Mouse (Mus musculus): Measurements from ENCODE around the gene 2610528J11Rik. TPM values are rescaled to one million over a fixed set of nuclear protein-coding genes. Genes with fewer than 3 reads are reported as not detected.
"Not testable (repeated sequence)": the region's sequence is repeated elsewhere in the genome, so short reads cannot be mapped to it uniquely, and the experiment has no call there.

Gene 2610528J11Rik
- polyA plus RNA-seq, 1 experiment, result not detected

- Histone ChIP-seq H3K36me3 (ENCODE audit: control insufficient read depth, insufficient read depth) (no peaks in the 10 kb centered on the region), H3K4me3 (ENCODE audit: insufficient read depth, poor library complexity, severe bottlenecking) (no peak overlapping the region), H3ac (ENCODE audit: control insufficient read depth, insufficient read length, low read depth) (no peak overlapping the region), H3K79me3 (ENCODE audit: low read depth) (no peaks in the 10 kb centered on the region), H3K27me3 (ENCODE audit: control insufficient read depth, insufficient read depth, insufficient read length) (peaks cover 48% of the 10 kb centered on the region), H3K79me2 (ENCODE audit: control insufficient read depth, insufficient read depth) (no peaks in the 10 kb centered on the region)
- TF ChIP-seq USF1 (IDR thresholded peaks at IDR 0.05; ENCODE audit: low read depth), result no peak
- TF ChIP-seq MAX (IDR thresholded peaks at IDR 0.05), result no peak
- no peak for TF ChIP-seq MYOD1 (IDR thresholded peaks at IDR 0.05; ENCODE audit: control insufficient read depth, insufficient read length, low read depth)
- TF ChIP-seq FOSL1 (IDR thresholded peaks at IDR 0.05; ENCODE audit: insufficient read depth, low read length, poor library complexity, severe bottlenecking), result no peak
- no peak for TF ChIP-seq CEBPB (IDR thresholded peaks at IDR 0.05; ENCODE audit: low read depth)
- TF ChIP-seq MYOG (IDR thresholded peaks at IDR 0.05; ENCODE audit: control insufficient read depth, extremely low read depth, insufficient read length), result no peak
- TF ChIP-seq CTCF (IDR thresholded peaks at IDR 0.05; ENCODE audit: control insufficient read depth, insufficient read depth, insufficient read length), result no peak
These were observed 16.3 kb downstream of the 2610528J11Rik start for GRCm38 (mm10) chr4:118543158-118543530.

- Histone ChIP-seq H3K79me3 (ENCODE audit: low read depth) (no peaks in the 10 kb centered on the region), H3K36me3 (ENCODE audit: control insufficient read depth, insufficient read depth) (no peaks in the 10 kb centered on the region), H3K27me3 (ENCODE audit: control insufficient read depth, insufficient read depth, insufficient read length) (peaks cover 43% of the 10 kb centered on the region), H3K4me3 (ENCODE audit: insufficient read depth, poor library complexity, severe bottlenecking) (no peak within 1 kb of the TSS), H3ac (ENCODE audit: control insufficient read depth, insufficient read length, low read depth) (no peak within 1 kb of the TSS), H3K79me2 (ENCODE audit: control insufficient read depth, insufficient read depth) (no peaks in the 10 kb centered on the region)
- TF ChIP-seq MYOG (IDR thresholded peaks at IDR 0.05; ENCODE audit: control insufficient read depth, extremely low read depth, insufficient read length) (no peak), CTCF (IDR thresholded peaks at IDR 0.05; ENCODE audit: control insufficient read depth, insufficient read depth, insufficient read length) (no peak), CEBPB (IDR thresholded peaks at IDR 0.05; ENCODE audit: low read depth) (no peak)
These were observed 16.9 kb downstream of the 2610528J11Rik start, which contains the start of gene Tmem125 for GRCm38 (mm10) chr4:118543592-118544260. Gene Tmem125 (minus strand): TSS chr4:118544044.

DNA sequence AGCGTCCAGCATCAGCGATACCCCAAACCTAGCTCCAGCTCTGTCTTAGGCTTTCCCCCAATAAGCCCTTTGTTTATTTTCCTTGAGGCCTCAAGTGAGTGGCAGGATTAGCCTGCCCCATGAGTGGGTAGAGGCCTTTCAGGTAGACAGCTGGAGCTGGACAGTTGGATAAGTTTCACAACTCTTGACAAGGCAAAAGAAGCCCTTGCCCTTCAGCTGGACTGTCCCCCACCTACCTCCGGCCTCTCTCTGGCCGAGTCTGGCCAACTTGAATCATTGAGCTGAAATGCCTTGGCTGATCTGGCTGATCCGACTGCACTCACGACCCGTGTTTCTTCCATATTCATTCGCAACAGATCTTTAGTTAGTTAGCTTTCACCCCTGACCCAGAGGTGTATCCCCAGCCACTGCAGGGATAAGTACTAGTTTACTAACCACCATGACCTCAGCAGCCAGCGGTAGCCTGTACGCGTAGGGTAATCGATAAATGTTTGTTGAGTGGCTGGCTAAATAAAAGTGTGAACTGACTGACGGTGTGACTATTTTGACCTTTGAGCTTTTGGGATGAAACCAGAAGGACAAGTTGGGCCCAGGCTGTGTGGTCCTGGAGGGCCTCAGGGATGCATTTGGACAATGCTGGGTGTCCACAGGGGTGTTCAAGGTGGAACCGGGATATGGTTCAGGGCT, 17.8 kb downstream of the 2610528J11Rik start:
- H3K27me3 ChIP-seq (ENCODE audit: control insufficient read depth, insufficient read depth, insufficient read length), result peaks cover 40% of the 10 kb centered on the region
- no peak overlapping the region for H3ac ChIP-seq (ENCODE audit: control insufficient read depth, insufficient read length, low read depth)
- no peaks in the 10 kb centered on the region for H3K79me3 ChIP-seq (ENCODE audit: low read depth)
- H3K79me2 ChIP-seq (ENCODE audit: control insufficient read depth, insufficient read depth), result no peaks in the 10 kb centered on the region
- H3K4me3 ChIP-seq (ENCODE audit: insufficient read depth, poor library complexity, severe bottlenecking), result no peak overlapping the region
- H3K36me3 ChIP-seq (ENCODE audit: control insufficient read depth, insufficient read depth), result no peaks in the 10 kb centered on the region
- no peak for TF ChIP-seq USF1 (IDR thresholded peaks at IDR 0.05; ENCODE audit: low read depth)
- no peak for TF ChIP-seq CEBPB (IDR thresholded peaks at IDR 0.05; ENCODE audit: low read depth)
- no peak for TF ChIP-seq MYOD1 (IDR thresholded peaks at IDR 0.05; ENCODE audit: control insufficient read depth, insufficient read length, low read depth)
- no peak for TF ChIP-seq MAX (IDR thresholded peaks at IDR 0.05)
- no peak for TF ChIP-seq FOSL1 (IDR thresholded peaks at IDR 0.05; ENCODE audit: insufficient read depth, low read length, poor library complexity, severe bottlenecking)
- TF ChIP-seq CTCF (IDR thresholded peaks at IDR 0.05; ENCODE audit: control insufficient read depth, insufficient read depth, insufficient read length), result no peak
- TF ChIP-seq MYOG (IDR thresholded peaks at IDR 0.05; ENCODE audit: control insufficient read depth, extremely low read depth, insufficient read length), result no peak

DNA sequence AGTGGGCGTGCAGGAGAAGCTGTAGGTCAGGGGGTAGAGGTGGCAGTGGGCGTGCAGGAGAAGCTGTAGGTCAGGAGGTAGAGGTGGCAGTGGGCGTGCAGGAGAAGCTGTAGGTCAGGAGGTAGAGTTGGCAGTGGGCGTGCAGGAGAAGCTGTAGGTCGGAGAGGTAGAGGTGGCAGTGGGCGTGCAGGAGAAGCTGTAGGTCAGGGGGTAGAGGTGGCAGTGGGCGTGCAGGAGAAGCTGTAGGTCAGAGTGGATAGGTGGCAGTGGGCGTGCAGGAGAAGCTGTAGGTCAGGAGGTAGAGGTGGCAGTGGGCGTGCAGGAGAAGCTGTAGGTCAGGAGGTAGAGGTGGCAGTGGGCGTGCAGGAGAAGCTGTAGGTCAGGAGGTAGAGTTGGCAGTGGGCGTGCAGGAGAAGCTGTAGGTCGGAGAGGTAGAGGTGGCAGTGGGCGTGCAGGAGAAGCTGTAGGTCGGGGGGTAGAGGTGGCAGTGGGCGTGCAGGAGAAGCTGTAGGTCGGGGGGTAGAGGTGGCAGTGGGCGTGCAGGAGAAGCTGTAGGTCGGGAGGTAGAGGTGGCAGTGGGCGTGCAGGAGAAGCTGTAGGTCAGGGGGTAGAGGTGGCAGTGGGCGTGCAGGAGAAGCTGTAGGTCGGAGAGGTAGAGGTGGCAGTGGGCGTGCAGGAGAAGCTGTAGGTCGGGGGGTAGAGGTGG, 20.8 kb downstream of the 2610528J11Rik start:
- not testable (repeated sequence) for H3K79me2 ChIP-seq (ENCODE audit: control insufficient read depth, insufficient read depth); H3K36me3 ChIP-seq (ENCODE audit: control insufficient read depth, insufficient read depth); H3K79me3 ChIP-seq (ENCODE audit: low read depth); H3ac ChIP-seq (ENCODE audit: control insufficient read depth, insufficient read length, low read depth)
- H3K27me3 ChIP-seq (ENCODE audit: control insufficient read depth, insufficient read depth, insufficient read length), result peaks cover 30% of the 10 kb centered on the region
- H3K4me3 ChIP-seq (ENCODE audit: insufficient read depth, poor library complexity, severe bottlenecking), result peak overlapping the region; percentile 0

DNA sequence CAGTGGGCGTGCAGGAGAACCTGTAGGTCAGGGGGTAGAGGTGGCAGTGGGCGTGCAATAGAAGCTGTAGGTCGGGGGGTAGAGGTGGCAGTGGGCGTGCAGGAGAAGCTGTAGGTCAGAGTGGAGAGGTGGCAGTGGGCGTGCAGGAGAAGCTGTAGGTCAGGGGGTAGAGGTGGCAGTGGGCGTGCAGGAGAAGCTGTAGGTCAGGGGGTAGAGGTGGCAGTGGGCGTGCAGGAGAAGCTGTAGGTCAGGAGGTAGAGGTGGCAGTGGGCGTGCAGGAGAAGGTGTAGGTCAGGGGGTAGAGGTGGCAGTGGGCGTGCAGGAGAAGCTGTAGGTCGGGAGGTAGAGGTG, 21.3 kb downstream of the 2610528J11Rik start:
- not testable (repeated sequence) for H3ac ChIP-seq (ENCODE audit: control insufficient read depth, insufficient read length, low read depth); H3K79me3 ChIP-seq (ENCODE audit: low read depth); H3K36me3 ChIP-seq (ENCODE audit: control insufficient read depth, insufficient read depth); H3K79me2 ChIP-seq (ENCODE audit: control insufficient read depth, insufficient read depth)
- H3K4me3 ChIP-seq (ENCODE audit: insufficient read depth, poor library complexity, severe bottlenecking), result peak overlapping the region; percentile 0
- peaks cover 26% of the 10 kb centered on the region for H3K27me3 ChIP-seq (ENCODE audit: control insufficient read depth, insufficient read depth, insufficient read length)

GRCm38 (mm10) chr4:118553039-118553649, 26.3 kb downstream of the 2610528J11Rik start:
- Histone ChIP-seq H3K36me3 (ENCODE audit: control insufficient read depth, insufficient read depth) (no peaks in the 10 kb centered on the region), H3ac (ENCODE audit: control insufficient read depth, insufficient read length, low read depth) (no peak overlapping the region), H3K4me3 (ENCODE audit: insufficient read depth, poor library complexity, severe bottlenecking) (no peak overlapping the region), H3K79me3 (ENCODE audit: low read depth) (no peaks in the 10 kb centered on the region), H3K27me3 (ENCODE audit: control insufficient read depth, insufficient read depth, insufficient read length) (peaks cover 21% of the 10 kb centered on the region), H3K79me2 (ENCODE audit: control insufficient read depth, insufficient read depth) (no peaks in the 10 kb centered on the region)
- TF ChIP-seq FOSL1 (IDR thresholded peaks at IDR 0.05; ENCODE audit: insufficient read depth, low read length, poor library complexity, severe bottlenecking) (no peak), MYOG (IDR thresholded peaks at IDR 0.05; ENCODE audit: control insufficient read depth, extremely low read depth, insufficient read length) (no peak), CTCF (IDR thresholded peaks at IDR 0.05; ENCODE audit: control insufficient read depth, insufficient read depth, insufficient read length) (no peak), CEBPB (IDR thresholded peaks at IDR 0.05; ENCODE audit: low read depth) (no peak), MAX (IDR thresholded peaks at IDR 0.05) (no peak), MYOD1 (IDR thresholded peaks at IDR 0.05; ENCODE audit: control insufficient read depth, insufficient read length, low read depth) (no peak), USF1 (IDR thresholded peaks at IDR 0.05; ENCODE audit: low read depth) (no peak)
